Mouse (Mus musculus) lung, postnatal 0 days (tissue): ENCODE measurements around the gene Ints11.

Source experiments
- CTCF ChIP-seq: IDR thresholded peaks from 2 replicates; pipeline ENCODE4 v1.5.1; 2016; ENCODE audit warnings: antibody characterized with exemption, mild to moderate bottlenecking
- EP300 ChIP-seq: IDR thresholded peaks from 2 replicates; pipeline ENCODE4 v1.6.1; 2016; ENCODE audit warnings: antibody characterized with exemption, mild to moderate bottlenecking, control low read depth

DNA sequence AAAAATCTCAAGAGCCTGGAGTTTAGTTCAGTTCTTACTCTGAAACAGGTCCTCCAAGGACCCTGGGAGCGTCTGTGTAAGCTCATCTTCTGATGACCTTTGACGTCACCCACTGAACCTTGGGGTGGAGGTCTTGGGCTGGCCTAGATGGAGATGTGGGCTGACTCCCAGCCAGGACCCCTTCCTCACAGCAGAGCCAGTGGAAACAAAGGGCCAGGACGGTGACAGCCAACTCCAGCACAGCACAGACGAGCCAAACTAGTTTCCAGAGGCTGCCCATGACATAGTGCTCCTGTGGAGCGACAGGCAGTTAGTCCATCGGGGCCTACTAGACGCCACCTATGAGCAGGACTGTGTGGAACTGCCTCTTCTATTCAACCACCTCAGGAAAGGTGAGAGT lies 38.9 kb downstream of the Ints11 start:
- TF ChIP-seq CTCF (no peak), EP300 (no peak)
